Mouse (Mus musculus): ENCODE measurements around the gene Naa10.

DNA sequence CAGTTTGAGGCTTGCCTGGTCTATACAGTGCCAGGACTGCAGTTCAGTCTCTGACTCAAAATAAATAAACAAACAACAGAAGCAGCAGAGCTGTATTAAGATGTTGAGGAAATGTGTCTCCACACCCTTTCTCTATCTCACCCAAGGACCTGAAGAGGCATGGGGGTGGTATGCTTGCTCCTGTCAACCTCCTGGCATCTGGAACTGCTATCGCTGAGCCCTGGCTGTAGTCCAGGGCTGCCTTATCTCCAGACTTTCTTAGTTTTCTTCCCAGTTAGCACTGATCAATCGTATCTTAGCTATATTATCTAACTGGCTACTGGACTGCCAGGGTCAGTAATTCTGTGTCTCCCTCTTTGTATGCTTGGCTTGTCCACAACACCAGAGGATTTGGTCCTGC lies 20.1 kb upstream of the Naa10 start:
- no peak for TF ChIP-seq CTCF (conservative IDR thresholded peaks at IDR 0.05; ENCODE audit: low read length)
- no peak for TF ChIP-seq NANOG (IDR thresholded peaks at IDR 0.05; ENCODE audit: borderline replicate concordance, low read length)
- no peak for TF ChIP-seq POU5F1 (IDR thresholded peaks at IDR 0.05; ENCODE audit: borderline replicate concordance, low read length)
